Mouse (Mus musculus) thymus, adult 2 months (tissue): ENCODE data around the gene Ttn.

ENCODE experiments used
- CTCF ChIP-seq: fragments of 200-500 bp; IDR thresholded peaks from 2 replicates; pipeline ENCODE4 v1.5.1; 2012; ENCODE audit warnings: mild to moderate bottlenecking, control low read depth, low read length, moderate library complexity, borderline replicate concordance; ENCODE audit not compliant: control insufficient read depth, poor library complexity, insufficient read depth; ENCODE audit errors: extremely low read depth
- POLR2A ChIP-seq: fragments of 200-500 bp; IDR thresholded peaks from 2 replicates; pipeline ENCODE4 v1.6.1; 2012; ENCODE audit warnings: mild to moderate bottlenecking, low read length, control low read depth, moderate library complexity; ENCODE audit not compliant: control insufficient read depth, poor library complexity, insufficient read depth; ENCODE audit errors: extremely low read depth

DNA sequence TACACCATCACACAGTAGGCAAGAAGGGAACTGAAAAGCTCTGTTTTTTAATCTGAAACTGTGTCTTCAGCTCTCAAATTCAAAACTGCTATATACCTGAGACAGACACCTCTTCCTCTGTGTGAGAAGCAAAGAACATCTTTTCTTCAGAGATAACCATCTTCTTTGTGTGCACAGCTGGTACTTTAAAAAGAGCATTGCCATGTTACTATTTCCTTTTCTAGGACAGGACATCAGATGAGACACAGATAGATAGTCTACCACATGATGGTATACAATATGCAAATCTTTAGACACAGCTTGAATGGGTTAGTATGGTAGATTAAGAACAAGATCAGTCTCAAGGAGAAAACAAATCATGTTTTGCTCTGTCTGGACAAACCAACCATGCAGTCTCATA lies 121.0 kb downstream of the Ttn start:
- TF ChIP-seq CTCF (no peak), POLR2A (no peak)
